Mouse (Mus musculus): ENCODE measurements around the gene Ttll8. TPM values are rescaled to one million over a fixed set of nuclear protein-coding genes. Genes with fewer than 3 reads are reported as not detected.

The Ttll8 gene
- polyA plus RNA-seq, 1 experiment: not detected

- no peak for TF ChIP-seq POLR2A (IDR thresholded peaks at IDR 0.05; ENCODE audit: low read depth, low read length)
- TF ChIP-seq CTCF (IDR thresholded peaks at IDR 0.05; ENCODE audit: borderline replicate concordance, insufficient read depth, low read length): no peak
- no peaks in the 10 kb centered on the region for H3K4me1 ChIP-seq (ENCODE audit: control insufficient read depth, insufficient read depth, low read length)
- no peak overlapping the region for H3K27ac ChIP-seq (ENCODE audit: insufficient read depth, low read length)
- no peak overlapping the region for H3K4me3 ChIP-seq (ENCODE audit: insufficient read depth, low read length)
Observed at GRCm38 (mm10) chr15:88934141-88934540, 20.1 kb downstream of the Ttll8 start.

- no peak for TF ChIP-seq CTCF (IDR thresholded peaks at IDR 0.05; ENCODE audit: borderline replicate concordance, insufficient read depth, low read length)
- no peak for TF ChIP-seq POLR2A (IDR thresholded peaks at IDR 0.05; ENCODE audit: low read depth, low read length)
- Histone ChIP-seq H3K4me1 (ENCODE audit: control insufficient read depth, insufficient read depth, low read length) (no peaks in the 10 kb centered on the region), H3K4me3 (ENCODE audit: insufficient read depth, low read length) (no peak overlapping the region), H3K27ac (ENCODE audit: insufficient read depth, low read length) (no peak overlapping the region)
Observed at GRCm38 (mm10) chr15:88932667-88933066, 21.6 kb downstream of the Ttll8 start.

GRCm38 (mm10) chr15:88921992-88922310 is 32.3 kb downstream of the Ttll8 start:
- TF ChIP-seq CTCF (IDR thresholded peaks at IDR 0.05; ENCODE audit: borderline replicate concordance, insufficient read depth, low read length): no peak
- Histone ChIP-seq H3K4me1 (ENCODE audit: control insufficient read depth, insufficient read depth, low read length) (no peaks in the 10 kb centered on the region), H3K27ac (ENCODE audit: insufficient read depth, low read length) (no peak overlapping the region), H3K4me3 (ENCODE audit: insufficient read depth, low read length) (no peak overlapping the region)

- H3K4me3 ChIP-seq (ENCODE audit: insufficient read depth, low read length): no peak overlapping the region
- peak; percentile 72; the same call in 1 of the 2 replicates for TF ChIP-seq CTCF (IDR thresholded peaks at IDR 0.05; ENCODE audit: borderline replicate concordance, insufficient read depth, low read length)
- TF ChIP-seq POLR2A (IDR thresholded peaks at IDR 0.05; ENCODE audit: low read depth, low read length): no peak
- no peak overlapping the region for H3K27ac ChIP-seq (ENCODE audit: insufficient read depth, low read length)
- H3K4me1 ChIP-seq (ENCODE audit: control insufficient read depth, insufficient read depth, low read length): no peaks in the 10 kb centered on the region
Observed at GRCm38 (mm10) chr15:88921131-88921991, 32.9 kb downstream of the Ttll8 start.

- no peak overlapping the region for H3K27ac ChIP-seq (ENCODE audit: insufficient read depth, low read length)
- TF ChIP-seq CTCF (IDR thresholded peaks at IDR 0.05; ENCODE audit: borderline replicate concordance, insufficient read depth, low read length): no peak
- TF ChIP-seq POLR2A (IDR thresholded peaks at IDR 0.05; ENCODE audit: low read depth, low read length): no peak
- no peak overlapping the region for H3K4me3 ChIP-seq (ENCODE audit: insufficient read depth, low read length)
- no peaks in the 10 kb centered on the region for H3K4me1 ChIP-seq (ENCODE audit: control insufficient read depth, insufficient read depth, low read length)
Observed at GRCm38 (mm10) chr15:88920065-88920464, 34.2 kb downstream of the Ttll8 start.

GRCm38 (mm10) chr15:88919328-88919727 is 34.9 kb downstream of the Ttll8 start:
- Histone ChIP-seq H3K4me3 (ENCODE audit: insufficient read depth, low read length) (no peak overlapping the region), H3K4me1 (ENCODE audit: control insufficient read depth, insufficient read depth, low read length) (no peaks in the 10 kb centered on the region), H3K27ac (ENCODE audit: insufficient read depth, low read length) (no peak overlapping the region)
- no peak for TF ChIP-seq POLR2A (IDR thresholded peaks at IDR 0.05; ENCODE audit: low read depth, low read length)
- TF ChIP-seq CTCF (IDR thresholded peaks at IDR 0.05; ENCODE audit: borderline replicate concordance, insufficient read depth, low read length): no peak

GRCm38 (mm10) chr15:88917126-88917525 is 37.1 kb downstream of the Ttll8 start:
- H3K27ac ChIP-seq (ENCODE audit: insufficient read depth, low read length): no peak overlapping the region
- no peaks in the 10 kb centered on the region for H3K4me1 ChIP-seq (ENCODE audit: control insufficient read depth, insufficient read depth, low read length)
- TF ChIP-seq POLR2A (IDR thresholded peaks at IDR 0.05; ENCODE audit: low read depth, low read length): no peak
- TF ChIP-seq CTCF (IDR thresholded peaks at IDR 0.05; ENCODE audit: borderline replicate concordance, insufficient read depth, low read length): no peak
- no peak overlapping the region for H3K4me3 ChIP-seq (ENCODE audit: insufficient read depth, low read length)

- no peak for TF ChIP-seq CTCF (IDR thresholded peaks at IDR 0.05; ENCODE audit: borderline replicate concordance, insufficient read depth, low read length)
- TF ChIP-seq POLR2A (IDR thresholded peaks at IDR 0.05; ENCODE audit: low read depth, low read length): no peak
- Histone ChIP-seq H3K4me1 (ENCODE audit: control insufficient read depth, insufficient read depth, low read length) (no peaks in the 10 kb centered on the region), H3K27ac (ENCODE audit: insufficient read depth, low read length) (no peak overlapping the region), H3K4me3 (ENCODE audit: insufficient read depth, low read length) (no peak overlapping the region)
Observed at GRCm38 (mm10) chr15:88916366-88916765, 37.9 kb downstream of the Ttll8 start.

GRCm38 (mm10) chr15:88915046-88915445 is 39.2 kb downstream of the Ttll8 start:
- no peaks in the 10 kb centered on the region for H3K4me1 ChIP-seq (ENCODE audit: control insufficient read depth, insufficient read depth, low read length)
- TF ChIP-seq POLR2A (IDR thresholded peaks at IDR 0.05; ENCODE audit: low read depth, low read length): no peak
- TF ChIP-seq CTCF (IDR thresholded peaks at IDR 0.05; ENCODE audit: borderline replicate concordance, insufficient read depth, low read length): no peak
- no peak overlapping the region for H3K27ac ChIP-seq (ENCODE audit: insufficient read depth, low read length)
- no peak overlapping the region for H3K4me3 ChIP-seq (ENCODE audit: insufficient read depth, low read length)

- H3K4me3 ChIP-seq (ENCODE audit: insufficient read depth, low read length): no peak overlapping the region
- no peaks in the 10 kb centered on the region for H3K4me1 ChIP-seq (ENCODE audit: control insufficient read depth, insufficient read depth, low read length)
- TF ChIP-seq POLR2A (IDR thresholded peaks at IDR 0.05; ENCODE audit: low read depth, low read length) (no peak), CTCF (IDR thresholded peaks at IDR 0.05; ENCODE audit: borderline replicate concordance, insufficient read depth, low read length) (no peak)
- H3K27ac ChIP-seq (ENCODE audit: insufficient read depth, low read length): no peak overlapping the region
Observed at GRCm38 (mm10) chr15:88906347-88906746, 47.9 kb downstream of the Ttll8 start.
